Mouse (Mus musculus) E14TG2a.4 (cell line): Measurements from ENCODE around the gene Zbtb32.

Experiments used
- H3K27me3 ChIP-seq: 2 replicates; pipeline ENCODE4 v1.6.1; 2014; ENCODE audit warnings: low read length, control low read depth; ENCODE audit not compliant: insufficient read depth
- H3K36me3 ChIP-seq: 2 replicates; pipeline ENCODE4 v1.6.1; 2014; ENCODE audit warnings: low read length, control low read depth; ENCODE audit not compliant: insufficient read depth
- H3K4me1 ChIP-seq: replicated peaks from 2 replicates; pipeline ENCODE4 v1.6.1; 2014; ENCODE audit warnings: low read depth, low read length, control low read depth
- H3K4me3 ChIP-seq: replicated peaks from 2 replicates; pipeline ENCODE4 v1.5.1; 2014; ENCODE audit warnings: mild to moderate bottlenecking, low read length
- H3K9me3 ChIP-seq: 2 replicates; pipeline ENCODE4 v1.6.1; 2014; ENCODE audit warnings: low read length, control low read depth
- CTCF ChIP-seq: conservative IDR thresholded peaks from 2 replicates; pipeline ENCODE4 v1.5.1; 2014; ENCODE audit warnings: low read length
- NANOG ChIP-seq: IDR thresholded peaks from 2 replicates; pipeline ENCODE4 v1.6.1; 2014; ENCODE audit warnings: borderline replicate concordance, low read length, mixed read lengths
- POU5F1 ChIP-seq: IDR thresholded peaks from 2 replicates; pipeline ENCODE4 v1.6.1; 2014; ENCODE audit warnings: low read length, borderline replicate concordance

Zbtb32 gene

GRCm38 (mm10) chr7:30610043-30610442 lies 11.3 kb upstream of the Zbtb32 start:
- Histone ChIP-seq H3K27me3 (peaks cover 5% of the 10 kb centered on the region; the same call in 1 of the 2 replicates), H3K4me1 (peaks cover 73% of the 10 kb centered on the region), H3K36me3 (no peaks in the 10 kb centered on the region; the same call in 1 of the 2 replicates), H3K9me3 (0 out of 2 replicates have a peak, but pooled peaks cover 2% of the 10 kb centered on the region), H3K4me3 (peak overlapping the region; percentile 57)
- TF ChIP-seq NANOG (no peak), CTCF (peak; percentile 10; the same call in 1 of the 2 replicates)

DNA sequence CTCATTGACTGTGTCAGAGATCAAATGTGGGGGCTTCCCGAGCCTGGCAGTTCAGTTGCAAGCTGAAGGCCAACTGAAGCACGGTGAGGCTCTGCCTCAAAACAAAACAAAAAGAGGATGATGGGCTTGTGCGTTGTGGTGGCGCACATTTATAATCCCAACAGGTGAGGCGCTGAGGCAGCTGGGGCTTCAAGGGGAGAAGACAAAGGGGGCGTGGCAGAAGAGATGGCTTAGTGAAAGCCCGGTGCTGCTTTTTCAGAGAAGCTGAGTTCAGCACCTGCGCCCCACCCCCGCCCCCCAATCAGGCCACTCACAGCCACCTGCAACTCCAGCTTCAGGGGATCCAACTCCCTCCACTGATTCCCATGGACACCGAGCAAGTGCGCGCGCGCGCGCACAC lies 9.8 kb upstream of the Zbtb32 start:
- TF ChIP-seq CTCF (no peak), NANOG (no peak), POU5F1 (no peak)
- Histone ChIP-seq H3K27me3 (peaks cover 5% of the 10 kb centered on the region; the same call in 1 of the 2 replicates), H3K9me3 (no peaks in the 10 kb centered on the region), H3K4me3 (peak overlapping the region; percentile 61), H3K4me1 (peaks cover 89% of the 10 kb centered on the region), H3K36me3 (no peaks in the 10 kb centered on the region; the same call in 1 of the 2 replicates)

DNA sequence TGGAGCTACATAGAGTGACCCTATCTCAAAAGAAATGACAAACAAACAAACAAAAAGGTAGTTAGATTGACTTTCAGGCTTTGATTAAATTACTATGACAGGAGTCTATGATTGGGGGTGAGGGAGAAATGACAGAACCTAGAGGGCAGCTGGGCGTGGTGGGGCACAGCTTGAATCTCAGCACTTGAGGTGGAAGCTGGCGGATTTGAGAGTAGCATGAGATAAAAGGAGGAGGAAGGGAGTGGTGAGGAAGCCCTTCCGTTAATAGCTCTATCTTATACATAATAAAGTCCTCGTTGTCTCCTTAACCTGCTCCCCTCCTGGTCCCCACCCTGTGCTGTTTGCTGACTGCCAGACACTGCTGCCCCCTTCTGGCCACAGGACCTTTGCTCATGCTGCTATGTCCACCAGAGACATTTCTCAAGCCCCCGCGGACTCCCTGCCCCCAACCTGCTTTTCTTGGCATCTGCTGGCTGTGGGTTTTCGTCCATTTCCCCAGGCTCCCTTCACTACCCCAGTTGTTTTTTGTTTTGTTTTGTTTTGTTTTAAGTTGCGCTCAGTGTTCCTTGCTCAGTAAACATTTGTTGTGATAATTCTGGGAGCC lies 9.1 kb upstream of the Zbtb32 start:
- peaks cover 89% of the 10 kb centered on the region for H3K4me1 ChIP-seq
- peaks cover 5% of the 10 kb centered on the region; the same call in 1 of the 2 replicates for H3K27me3 ChIP-seq
- peak overlapping the region; percentile 61 for H3K4me3 ChIP-seq
- H3K36me3 ChIP-seq = no peaks in the 10 kb centered on the region; the same call in 1 of the 2 replicates
- TF ChIP-seq NANOG (peak; percentile 17; the same call in 1 of the 2 replicates), CTCF (peak; percentile 74), POU5F1 (no peak)
- H3K9me3 ChIP-seq = no peaks in the 10 kb centered on the region

- Histone ChIP-seq H3K4me3 (0 out of 2 replicates have a peak overlapping the region, but pooled peaks have one; percentile 26), H3K27me3 (no peaks in the 10 kb centered on the region), H3K9me3 (no peaks in the 10 kb centered on the region), H3K36me3 (no peaks in the 10 kb centered on the region; the same call in 1 of the 2 replicates), H3K4me1 (peaks cover 98% of the 10 kb centered on the region)
- no peak for TF ChIP-seq POU5F1
- no peak for TF ChIP-seq NANOG
- TF ChIP-seq CTCF = no peak
Measured at GRCm38 (mm10) chr7:30604944-30605343, 6.2 kb upstream of the Zbtb32 start.

GRCm38 (mm10) chr7:30604424-30604823 lies 5.7 kb upstream of the Zbtb32 start:
- Histone ChIP-seq H3K4me1 (peaks cover 98% of the 10 kb centered on the region), H3K36me3 (no peaks in the 10 kb centered on the region; the same call in 1 of the 2 replicates), H3K4me3 (0 out of 2 replicates have a peak overlapping the region, but pooled peaks have one; percentile 26), H3K27me3 (no peaks in the 10 kb centered on the region), H3K9me3 (no peaks in the 10 kb centered on the region)
- TF ChIP-seq POU5F1 (no peak), NANOG (no peak), CTCF (no peak)

- peak overlapping the region; percentile 46 for H3K4me3 ChIP-seq
- H3K4me1 ChIP-seq = peaks cover 97% of the 10 kb centered on the region
- no peaks in the 10 kb centered on the region; the same call in 1 of the 2 replicates for H3K36me3 ChIP-seq
- no peaks in the 10 kb centered on the region for H3K9me3 ChIP-seq
- peaks cover 6% of the 10 kb centered on the region for H3K27me3 ChIP-seq
- TF ChIP-seq NANOG = no peak
Measured at GRCm38 (mm10) chr7:30602583-30602982, 3.9 kb upstream of the Zbtb32 start.

- Histone ChIP-seq H3K9me3 (no peaks in the 10 kb centered on the region), H3K36me3 (no peaks in the 10 kb centered on the region; the same call in 1 of the 2 replicates), H3K27me3 (peaks cover 6% of the 10 kb centered on the region), H3K4me1 (peaks cover 80% of the 10 kb centered on the region), H3K4me3 (peak overlapping the region; percentile 49)
- no peak for TF ChIP-seq NANOG
- no peak for TF ChIP-seq POU5F1
- TF ChIP-seq CTCF = no peak
Measured at GRCm38 (mm10) chr7:30600651-30601050, 1.9 kb upstream of the Zbtb32 start.

- peaks cover 80% of the 10 kb centered on the region for H3K4me1 ChIP-seq
- H3K9me3 ChIP-seq = no peaks in the 10 kb centered on the region
- H3K4me3 ChIP-seq = peak overlapping the region; percentile 65
- TF ChIP-seq NANOG (no peak), POU5F1 (no peak), CTCF (no peak)
- H3K27me3 ChIP-seq = peaks cover 6% of the 10 kb centered on the region
- no peaks in the 10 kb centered on the region for H3K36me3 ChIP-seq
Measured at GRCm38 (mm10) chr7:30599933-30600353, 1.2 kb upstream of the Zbtb32 start.

DNA sequence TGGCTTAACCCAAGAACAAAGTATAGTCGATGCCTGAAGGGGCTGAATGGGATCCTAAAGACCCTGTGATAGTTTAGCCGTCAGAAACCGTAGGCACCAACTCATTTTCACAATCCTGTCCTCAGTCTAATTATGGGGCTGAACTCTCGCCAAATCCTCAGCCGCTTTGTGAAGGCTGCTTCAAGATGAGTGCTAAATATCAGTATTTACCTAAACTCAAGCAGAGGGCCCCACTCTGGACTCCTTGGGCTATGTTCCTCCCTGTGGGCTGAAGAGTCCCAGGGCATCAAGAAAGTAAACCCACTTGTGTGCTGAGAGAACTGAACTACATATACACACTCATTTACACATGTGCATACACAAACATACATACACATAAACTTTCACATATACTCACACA lies 1.9 kb downstream of the Zbtb32 start:
- no peaks in the 10 kb centered on the region for H3K9me3 ChIP-seq
- no peaks in the 10 kb centered on the region for H3K36me3 ChIP-seq
- peaks cover 80% of the 10 kb centered on the region for H3K4me1 ChIP-seq
- TF ChIP-seq CTCF (no peak), NANOG (no peak), POU5F1 (no peak)
- no peak overlapping the region for H3K4me3 ChIP-seq
- H3K27me3 ChIP-seq = peaks cover 6% of the 10 kb centered on the region
